ENCODE assay signal across 20 mouse cellular contexts in genomic region chr13:39523246-39523850, GRCm38 (mm10).
DNase-seq lines count a peak whose midpoint lies in the region; ATAC-seq lines count a peak whose summit lies in the region.
"Had no signal": no experiment of that assay in that cellular context is flagged by ENCODE, and none has a peak within 500 bp of the region (broad histone marks: within the 10 kb centered on the region; RNA-seq: fewer than 3 reads in every experiment).

No protein-coding gene starts in this region.

- peaks cover 21% of the 10 kb centered on the region for H3K27me3 ChIP-seq in forebrain, embryonic 11.5 days (ENCODE audit: control insufficient read depth, insufficient read depth, low read length)
- peaks cover 55% of the 10 kb centered on the region for H3K27me3 ChIP-seq in hindbrain, embryonic 14.5 days (ENCODE audit: control insufficient read depth, insufficient read depth, low read length)
- peaks cover 25% of the 10 kb centered on the region for H3K27me3 ChIP-seq in neural tube, embryonic 12.5 days (replicated peaks)
- H3K27me3 ChIP-seq: embryonic facial prominence, embryonic 15.5 days; heart, embryonic 12.5 days had no signal

- no peak; the same call in 1 of the 2 replicates for ATAC-seq in forebrain, embryonic 11.5 days (replicated peaks; ENCODE audit: low FRiP score)
- ATAC-seq in hindbrain, embryonic 14.5 days (ENCODE audit: low FRiP score) = no peak
- peak; percentile 46 for ATAC-seq in neural tube, embryonic 12.5 days (ENCODE audit: low FRiP score, low read depth)

- H3K9me3 ChIP-seq in forebrain, embryonic 11.5 days (ENCODE audit: control insufficient read depth, low read length) = no peaks in the 10 kb centered on the region
- H3K9me3 ChIP-seq in hindbrain, embryonic 14.5 days (ENCODE audit: control insufficient read depth, low read length) = no peaks in the 10 kb centered on the region
- H3K9me3 ChIP-seq in neural tube, embryonic 12.5 days = 0 out of 2 replicates have a peak, but pooled peaks cover 3% of the 10 kb centered on the region
- H3K9me3 ChIP-seq: embryonic facial prominence, embryonic 15.5 days; hindbrain, embryonic 15.5 days had no signal

- H3K4me3 ChIP-seq in forebrain, embryonic 11.5 days (ENCODE audit: low read depth, low read length) = no peak overlapping the region
- H3K4me3 ChIP-seq in hindbrain, embryonic 14.5 days (replicated peaks; ENCODE audit: low read length) = no peak overlapping the region
- H3K4me3 ChIP-seq in neural tube, embryonic 12.5 days = no peak overlapping the region
- H3K4me3 ChIP-seq: embryonic facial prominence, embryonic 15.5 days; heart, embryonic 12.5 days; hindbrain, embryonic 15.5 days had no signal

- H3K36me3 ChIP-seq in forebrain, embryonic 11.5 days (ENCODE audit: control insufficient read depth, insufficient read depth, low read length) = no peaks in the 10 kb centered on the region
- no peaks in the 10 kb centered on the region for H3K36me3 ChIP-seq in hindbrain, embryonic 14.5 days (replicated peaks; ENCODE audit: control insufficient read depth, insufficient read depth)
- H3K36me3 ChIP-seq in neural tube, embryonic 12.5 days = no peaks in the 10 kb centered on the region
- H3K36me3 ChIP-seq: embryonic facial prominence, embryonic 15.5 days; heart, embryonic 12.5 days; hindbrain, embryonic 15.5 days had no signal

- no peak overlapping the region for H3K27ac ChIP-seq in forebrain, embryonic 11.5 days (ENCODE audit: low read depth, low read length)
- H3K27ac ChIP-seq in hindbrain, embryonic 14.5 days = peak overlapping the region; percentile 43; the same call in 1 of the 2 replicates
- H3K27ac ChIP-seq in neural tube, embryonic 12.5 days = no peak overlapping the region
- H3K27ac ChIP-seq: embryonic facial prominence, embryonic 15.5 days; hindbrain, embryonic 15.5 days; macrophage had no signal

- no peaks in the 10 kb centered on the region; the same call in 1 of the 2 replicates for H3K4me1 ChIP-seq in forebrain, embryonic 11.5 days (replicated peaks; ENCODE audit: control insufficient read depth, insufficient read depth, low read length)
- H3K4me1 ChIP-seq in hindbrain, embryonic 14.5 days (replicated peaks; ENCODE audit: control insufficient read depth, insufficient read depth, low read length) = peaks cover 10% of the 10 kb centered on the region; the same call in 1 of the 2 replicates
- peaks cover 15% of the 10 kb centered on the region for H3K4me1 ChIP-seq in neural tube, embryonic 12.5 days
- H3K4me1 ChIP-seq: embryonic facial prominence, embryonic 15.5 days; heart, embryonic 12.5 days had no signal

- 24% methylated on average over 5 of the region's 5 CpGs for WGBS in forebrain, embryonic 11.5 days
- WGBS in hindbrain, embryonic 14.5 days = 11% methylated on average over 5 of the region's 5 CpGs
- 16% methylated on average over 5 of the region's 5 CpGs for WGBS in neural tube, embryonic 12.5 days

- peak; percentile 27 for DNase-seq in embryo, embryonic 10 days (ENCODE audit: low spot score)
- DNase-seq in embryo, embryonic 9.5 days (ENCODE audit: extremely low spot score) = no peak
- no peak for DNase-seq in forebrain, embryonic 11.5 days (ENCODE audit: low spot score)
- no peak for DNase-seq in hindbrain, embryonic 14.5 days (ENCODE audit: low spot score)
- no peak for DNase-seq in adrenal gland, adult 18-20 months (ENCODE audit: low spot score in 2 of 2)
- no peak for DNase-seq in left cerebral cortex, adult 11 months (ENCODE audit: low spot score)
- no peak for DNase-seq in urinary bladder, adult 2 months (ENCODE audit: low spot score)
- DNase-seq: adrenal gland, postnatal 36 days; cerebellum, postnatal 25 days; gastrocnemius, postnatal 14 days; kidney, adult 18-20 months; kidney, postnatal 25 days; liver; lung, embryonic 14.5 days; thymus, adult 18-20 months had no signal

- H3K9ac ChIP-seq in forebrain, embryonic 11.5 days (ENCODE audit: low read length) = no peak overlapping the region
- H3K9ac ChIP-seq in hindbrain, embryonic 14.5 days = no peak overlapping the region
- H3K9ac ChIP-seq in neural tube, embryonic 12.5 days = no peak overlapping the region
- H3K9ac ChIP-seq: embryonic facial prominence, embryonic 15.5 days; heart, embryonic 12.5 days; hindbrain, embryonic 15.5 days; lung, embryonic 14.5 days had no signal

- peak overlapping the region; percentile 24; the same call in 1 of the 2 replicates for H3K4me2 ChIP-seq in forebrain, embryonic 11.5 days (ENCODE audit: low read depth, low read length, severe bottlenecking)
- no peak overlapping the region for H3K4me2 ChIP-seq in hindbrain, embryonic 14.5 days (replicated peaks)
- H3K4me2 ChIP-seq in neural tube, embryonic 12.5 days (replicated peaks) = peak overlapping the region; percentile 40; the same call in 1 of the 2 replicates
- H3K4me2 ChIP-seq: embryonic facial prominence, embryonic 15.5 days; heart, embryonic 12.5 days; lung, embryonic 14.5 days had no signal
